In the genomic region with DNA sequence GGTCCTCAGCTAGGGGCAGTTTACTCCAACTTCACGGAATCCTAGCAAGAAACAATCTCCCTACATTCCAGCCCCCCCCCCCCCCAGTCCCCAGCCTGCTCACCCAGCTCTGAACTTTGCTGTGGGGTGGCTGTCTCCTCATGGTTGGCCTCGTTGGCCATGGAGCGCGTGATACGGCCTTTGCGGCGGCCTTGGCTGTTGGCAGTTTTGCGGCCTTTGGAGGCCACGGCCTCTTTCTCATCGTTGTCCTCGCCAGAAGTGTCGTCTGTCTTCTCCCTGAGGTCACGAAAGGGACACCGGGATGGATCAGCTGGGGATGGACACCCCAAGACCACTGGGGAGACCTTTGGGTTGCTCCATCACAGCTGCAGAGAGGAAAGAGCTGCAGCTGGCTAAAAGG, we compare ENCODE assay signal across 11 mouse cellular contexts.
DNase-seq lines count a peak whose midpoint lies in the region; ATAC-seq lines count a peak whose summit lies in the region.
"Had no signal": no experiment of that assay in that cellular context is flagged by ENCODE, and none has a peak within 500 bp of the region (broad histone marks: within the 10 kb centered on the region; RNA-seq: fewer than 3 reads in every experiment).

No protein-coding gene starts in this region.

- 92% methylated on average over 14 of the region's 14 CpGs for WGBS in forebrain, embryonic 14.5 days
- WGBS in forebrain, embryonic 10.5 days, result 98% methylated on average over 14 of the region's 14 CpGs
- WGBS in limb, embryonic 11.5 days, result 59% methylated on average over 14 of the region's 14 CpGs
- 68% methylated on average over 14 of the region's 14 CpGs for WGBS in neural tube, embryonic 15.5 days

- 0 out of 2 replicates have a peak overlapping the region, but pooled peaks have one; percentile 63 for H3K27ac ChIP-seq in forebrain, embryonic 14.5 days (ENCODE audit: low read depth, low read length)
- no peak overlapping the region for H3K27ac ChIP-seq in forebrain, embryonic 10.5 days
- H3K27ac ChIP-seq in limb, embryonic 11.5 days (replicated peaks; ENCODE audit: low read depth, low read length), result 0 out of 2 replicates have a peak overlapping the region, but pooled peaks have one; percentile 23
- H3K27ac ChIP-seq in neural tube, embryonic 15.5 days (replicated peaks), result peak overlapping the region; percentile 86

- ATAC-seq in forebrain, embryonic 14.5 days, result no peak
- ATAC-seq in limb, embryonic 11.5 days (ENCODE audit: insufficient number of reproducible peaks, low FRiP score, low TSS enrichment, low read depth), result no peak
- no peak for ATAC-seq in neural tube, embryonic 15.5 days (ENCODE audit: low FRiP score)
- ATAC-seq: forebrain, embryonic 15.5 days had no signal

- peaks cover 12% of the 10 kb centered on the region for H3K4me1 ChIP-seq in forebrain, embryonic 14.5 days (ENCODE audit: control insufficient read depth, insufficient read depth, low read length)
- peaks cover 25% of the 10 kb centered on the region for H3K4me1 ChIP-seq in forebrain, embryonic 10.5 days
- H3K4me1 ChIP-seq in limb, embryonic 11.5 days (ENCODE audit: control insufficient read depth, insufficient read depth, low read length), result peaks cover 47% of the 10 kb centered on the region
- peaks cover 70% of the 10 kb centered on the region for H3K4me1 ChIP-seq in neural tube, embryonic 15.5 days

- H3K27me3 ChIP-seq in forebrain, embryonic 14.5 days (replicated peaks; ENCODE audit: control insufficient read depth, insufficient read depth, low read length), result no peaks in the 10 kb centered on the region
- H3K27me3 ChIP-seq in forebrain, embryonic 10.5 days (ENCODE audit: poor library complexity, severe bottlenecking), result no peaks in the 10 kb centered on the region
- no peaks in the 10 kb centered on the region for H3K27me3 ChIP-seq in limb, embryonic 11.5 days (ENCODE audit: control insufficient read depth, insufficient read depth, low read length)
- H3K27me3 ChIP-seq in neural tube, embryonic 15.5 days (replicated peaks), result no peaks in the 10 kb centered on the region
- H3K27me3 ChIP-seq: forebrain, embryonic 15.5 days had no signal

- peaks cover 66% of the 10 kb centered on the region for H3K36me3 ChIP-seq in forebrain, embryonic 14.5 days (ENCODE audit: control insufficient read depth, insufficient read depth, low read length)
- peaks cover 91% of the 10 kb centered on the region for H3K36me3 ChIP-seq in forebrain, embryonic 10.5 days (replicated peaks)
- peaks cover 11% of the 10 kb centered on the region; the same call in 1 of the 2 replicates for H3K36me3 ChIP-seq in limb, embryonic 11.5 days (ENCODE audit: control insufficient read depth, insufficient read depth, low read length)
- H3K36me3 ChIP-seq in neural tube, embryonic 15.5 days, result peaks cover 36% of the 10 kb centered on the region
- H3K36me3 ChIP-seq: G1E had no signal

- H3K9ac ChIP-seq in forebrain, embryonic 14.5 days (ENCODE audit: low read length), result no peak overlapping the region
- no peak overlapping the region for H3K9ac ChIP-seq in limb, embryonic 11.5 days (ENCODE audit: low read length)
- no peak overlapping the region for H3K9ac ChIP-seq in neural tube, embryonic 15.5 days (replicated peaks)
- H3K9ac ChIP-seq: forebrain, embryonic 15.5 days had no signal

- H3K9me3 ChIP-seq in forebrain, embryonic 14.5 days (replicated peaks; ENCODE audit: control insufficient read depth, low read length), result no peaks in the 10 kb centered on the region
- H3K9me3 ChIP-seq in forebrain, embryonic 10.5 days, result no peaks in the 10 kb centered on the region
- no peaks in the 10 kb centered on the region for H3K9me3 ChIP-seq in limb, embryonic 11.5 days (ENCODE audit: control insufficient read depth, low read length)
- no peaks in the 10 kb centered on the region for H3K9me3 ChIP-seq in neural tube, embryonic 15.5 days (replicated peaks)
- H3K9me3 ChIP-seq: forebrain, embryonic 15.5 days had no signal

- no peak overlapping the region for H3K4me3 ChIP-seq in forebrain, embryonic 14.5 days (ENCODE audit: low read depth, low read length)
- no peak overlapping the region for H3K4me3 ChIP-seq in forebrain, embryonic 10.5 days
- no peak overlapping the region for H3K4me3 ChIP-seq in limb, embryonic 11.5 days (ENCODE audit: low read depth, low read length)
- no peak overlapping the region for H3K4me3 ChIP-seq in neural tube, embryonic 15.5 days (replicated peaks)
- H3K4me3 ChIP-seq: forebrain, embryonic 15.5 days; myocyte had no signal

- no peak overlapping the region for H3K4me2 ChIP-seq in forebrain, embryonic 14.5 days (ENCODE audit: low read length)
- H3K4me2 ChIP-seq in limb, embryonic 11.5 days (ENCODE audit: low read depth, severe bottlenecking), result no peak overlapping the region
- H3K4me2 ChIP-seq in neural tube, embryonic 15.5 days, result no peak overlapping the region
- H3K4me2 ChIP-seq: forebrain, embryonic 15.5 days had no signal

- DNase-seq in forebrain, embryonic 14.5 days (ENCODE audit: low spot score), result no peak
- DNase-seq in forebrain, embryonic 10.5 days (ENCODE audit: extremely low spot score, low spot score), result no peak
- DNase-seq in ovary, postnatal 36 days (ENCODE audit: low spot score), result peak; percentile 51
- no peak for DNase-seq in ovary, postnatal 10 days (ENCODE audit: low spot score)
- DNase-seq in limb, embryonic 11.5 days (ENCODE audit: low spot score), result no peak
- DNase-seq in urinary bladder, adult 2 months (ENCODE audit: low spot score), result no peak
- no peak for DNase-seq in layer of hippocampus, adult 8-10 months (ENCODE audit: low spot score in 2 of 2)
